Mouse (Mus musculus): ENCODE data around the gene Fam107a.

The Fam107a gene

DNA sequence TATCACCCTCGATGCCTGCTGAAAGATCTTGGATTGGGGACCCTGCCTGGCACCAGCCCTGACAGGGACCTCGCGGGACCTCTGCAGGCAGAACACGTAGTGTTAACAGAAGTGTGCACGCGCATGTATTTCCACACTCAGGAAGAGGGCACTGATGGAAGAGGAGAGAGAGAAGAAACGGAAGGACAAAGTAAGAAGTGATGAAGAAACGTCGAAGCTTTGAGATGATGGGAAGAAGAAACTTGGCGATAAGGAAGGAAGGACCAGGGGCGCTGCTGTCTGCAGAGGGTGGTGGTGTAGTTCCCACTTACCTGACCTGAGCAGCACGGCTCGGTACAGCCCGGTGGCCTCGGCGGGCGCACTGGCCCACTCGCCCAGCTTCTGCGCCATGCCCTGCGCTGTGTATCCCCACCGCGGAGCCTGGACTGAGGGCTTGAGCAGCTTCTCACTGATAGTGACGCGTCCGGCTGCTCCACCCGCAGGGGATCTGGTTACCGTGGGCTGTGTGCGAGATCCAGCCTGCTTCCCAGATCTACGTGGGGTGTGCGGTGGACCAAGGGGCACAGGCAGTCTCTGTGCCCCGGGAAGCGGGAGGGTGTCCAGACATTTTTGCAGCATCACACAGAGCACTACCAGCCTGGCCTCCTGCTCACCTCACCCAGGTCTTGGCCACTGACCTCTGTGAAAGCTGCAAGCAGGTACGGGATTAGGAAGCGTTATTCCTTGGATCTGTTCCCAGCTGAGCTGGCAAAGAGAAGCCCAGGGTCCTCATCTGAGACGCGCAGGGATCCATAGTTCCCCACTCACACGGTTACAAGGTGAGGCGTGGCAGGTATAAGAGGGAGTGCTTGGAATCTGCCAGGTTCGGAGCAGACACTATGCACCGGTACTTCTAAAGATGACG lies at the start of gene Fam107a:
Fam107a (minus strand) TSS at position 830 of the 904 bp plus-strand sequence.
- peak; percentile 20 to 32 for DNase-seq

DNA sequence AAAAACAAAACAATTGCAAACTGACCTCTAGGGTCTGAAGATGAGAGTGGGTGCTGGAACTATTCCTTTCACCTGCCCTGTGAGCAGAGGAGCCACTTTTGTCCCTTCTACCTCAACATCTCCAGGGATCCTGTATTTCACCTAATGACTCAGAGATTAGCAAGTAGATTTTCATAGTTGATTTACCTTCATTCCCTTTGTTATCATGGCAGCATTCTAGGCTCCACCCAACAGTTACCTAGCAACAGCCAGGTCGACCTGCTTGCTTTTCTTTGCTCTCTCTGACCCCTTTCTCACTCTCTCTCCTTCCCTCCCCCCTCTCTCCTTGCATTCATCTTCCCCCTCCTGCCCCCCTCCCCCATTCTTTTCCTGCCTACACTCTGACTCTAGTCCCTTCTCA lies 49.3 kb upstream of the Fam107a start:
- no peak for DNase-seq

DNA sequence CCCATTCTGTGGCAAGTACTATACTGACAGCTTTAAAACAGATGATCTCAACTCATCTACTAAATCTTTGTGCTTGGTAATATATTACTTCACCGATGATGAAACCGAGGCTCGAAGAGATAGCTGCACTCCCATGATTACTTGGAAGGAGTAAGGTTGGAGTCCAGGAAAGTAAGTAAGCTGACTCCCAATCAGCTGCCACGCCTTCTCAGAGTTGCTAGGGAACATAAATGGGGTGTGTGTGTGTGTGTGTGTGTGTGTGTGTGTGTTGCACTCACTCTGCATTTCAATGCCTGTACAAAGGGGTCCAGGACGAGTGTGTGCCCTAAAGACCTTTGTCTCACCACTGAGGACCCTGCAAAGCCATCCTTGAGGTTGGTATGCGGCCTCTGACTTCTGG lies 48.0 kb upstream of the Fam107a start:
- DNase-seq: no peak

DNA sequence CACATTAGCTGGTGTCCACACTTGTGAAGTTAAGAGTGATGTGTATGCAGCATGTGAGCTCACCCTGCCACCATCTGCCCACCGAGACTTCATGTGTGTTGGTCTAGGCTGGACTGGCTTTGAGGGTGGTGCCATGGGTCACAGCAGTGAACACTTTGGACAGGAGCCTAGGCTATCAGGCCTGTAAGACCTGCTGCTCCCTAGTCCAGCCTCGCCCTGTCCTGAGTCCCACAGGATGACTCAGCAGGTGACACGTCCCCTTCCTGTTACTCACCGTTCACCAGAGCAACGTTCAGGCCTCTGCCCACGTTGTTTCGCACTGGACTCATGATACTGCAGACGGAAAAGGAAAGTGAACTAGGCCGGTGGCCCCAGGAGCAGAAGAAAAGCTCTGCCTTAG lies 39.0 kb upstream of the Fam107a start:
- DNase-seq: peak in 1 of 2 experiments; percentile 14

DNA sequence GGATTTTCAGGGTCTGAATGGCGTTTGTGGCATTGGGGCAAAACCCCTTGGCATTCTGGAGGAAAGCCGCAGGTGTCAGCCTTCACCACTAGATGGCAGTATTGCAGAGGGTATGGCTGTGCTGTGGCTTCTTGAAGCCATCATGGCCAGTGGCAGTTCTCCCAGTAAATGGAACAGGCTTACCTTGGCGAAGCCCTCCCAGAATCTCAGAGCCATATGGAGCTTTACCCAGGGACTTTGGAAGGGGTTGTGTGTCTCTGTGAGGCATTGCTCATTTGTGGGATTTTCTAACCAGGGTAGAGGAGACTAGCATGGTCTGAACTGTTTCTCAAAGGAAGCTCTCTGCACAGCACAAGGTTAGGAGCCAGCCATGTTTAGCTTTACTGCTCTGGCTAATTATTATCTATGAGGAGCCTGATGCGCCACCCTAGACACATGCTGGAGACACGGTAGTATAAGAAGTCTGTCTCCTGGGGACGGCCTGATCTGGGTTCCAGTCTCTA lies 38.2 kb upstream of the Fam107a start:
- DNase-seq: peak; percentile 91 to 94

DNA sequence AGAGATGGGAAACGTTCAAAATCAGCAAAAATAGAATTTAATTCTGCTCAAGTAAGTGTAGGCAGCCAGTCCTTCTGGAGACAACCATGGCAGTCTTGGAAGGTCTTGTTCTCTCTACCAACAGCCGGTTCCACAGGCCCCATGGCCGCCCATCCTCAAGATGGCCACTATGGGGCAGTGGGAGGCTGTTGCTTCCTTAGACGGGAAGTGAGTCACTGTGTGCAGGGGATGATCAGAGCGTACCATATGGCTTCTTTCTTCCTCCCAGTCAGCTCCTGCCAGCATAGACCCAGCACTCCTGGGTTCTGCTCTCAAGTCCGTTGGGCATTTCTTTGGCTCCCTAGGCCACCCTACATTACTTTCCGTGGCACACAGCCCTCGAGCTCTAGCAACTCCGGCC lies 31.1 kb upstream of the Fam107a start:
- DNase-seq: no peak

DNA sequence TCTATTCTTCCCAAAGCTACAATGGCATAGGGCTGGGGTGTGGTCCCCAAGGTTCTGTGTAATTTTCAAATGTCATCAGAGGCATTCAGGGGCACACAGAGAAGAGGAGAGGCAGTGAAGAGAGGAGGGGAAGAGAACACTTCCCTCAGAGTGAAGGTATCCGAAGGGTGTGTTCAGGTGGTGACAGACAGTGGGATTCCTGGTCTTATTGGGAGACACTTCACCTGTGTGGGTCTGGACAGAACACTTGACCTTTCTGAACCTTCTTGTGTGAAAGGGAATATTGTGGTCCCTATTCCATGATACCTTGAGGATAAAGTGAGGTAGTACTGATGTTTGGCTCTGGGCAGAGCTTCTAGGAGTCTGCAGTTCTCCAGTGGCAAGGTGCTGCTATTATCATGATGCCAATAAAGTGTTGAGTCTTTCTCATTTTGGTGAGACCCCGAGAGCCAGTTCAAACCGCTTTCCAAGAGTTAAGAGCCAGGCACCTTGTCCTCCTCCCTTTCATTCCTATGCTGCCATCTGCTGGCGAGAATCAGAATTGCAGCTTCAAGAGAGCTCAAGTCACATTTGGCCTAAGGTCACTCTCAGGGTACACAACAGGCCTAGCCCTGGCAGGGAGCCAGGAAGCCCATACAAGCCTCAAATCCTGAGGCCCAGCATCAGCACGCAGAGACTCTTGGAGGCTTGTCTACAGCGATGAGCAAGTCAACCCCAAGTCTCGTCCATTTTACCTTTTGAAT lies 28.6 kb upstream of the Fam107a start:
- DNase-seq: peak; percentile 96 to 99

DNA sequence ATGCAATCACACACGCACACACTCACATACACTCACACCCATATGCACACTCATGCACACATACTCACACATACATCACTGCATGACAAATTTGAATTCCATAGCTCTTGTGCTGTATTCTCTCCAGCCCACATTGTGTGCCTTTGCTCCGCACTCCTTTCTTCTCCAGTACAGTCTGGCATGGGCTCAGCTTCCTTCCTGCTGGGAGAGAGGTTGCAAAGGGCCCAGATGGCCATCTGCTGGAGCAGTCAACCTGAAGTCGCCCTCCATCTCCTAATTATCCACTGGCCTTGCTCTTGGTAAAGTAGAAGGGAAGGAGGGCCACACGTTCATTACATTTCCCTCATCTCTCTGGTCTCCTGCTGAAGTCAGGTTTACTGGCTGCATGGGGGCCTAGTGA lies 27.7 kb upstream of the Fam107a start:
- peak; percentile 80 to 84 for DNase-seq

DNA sequence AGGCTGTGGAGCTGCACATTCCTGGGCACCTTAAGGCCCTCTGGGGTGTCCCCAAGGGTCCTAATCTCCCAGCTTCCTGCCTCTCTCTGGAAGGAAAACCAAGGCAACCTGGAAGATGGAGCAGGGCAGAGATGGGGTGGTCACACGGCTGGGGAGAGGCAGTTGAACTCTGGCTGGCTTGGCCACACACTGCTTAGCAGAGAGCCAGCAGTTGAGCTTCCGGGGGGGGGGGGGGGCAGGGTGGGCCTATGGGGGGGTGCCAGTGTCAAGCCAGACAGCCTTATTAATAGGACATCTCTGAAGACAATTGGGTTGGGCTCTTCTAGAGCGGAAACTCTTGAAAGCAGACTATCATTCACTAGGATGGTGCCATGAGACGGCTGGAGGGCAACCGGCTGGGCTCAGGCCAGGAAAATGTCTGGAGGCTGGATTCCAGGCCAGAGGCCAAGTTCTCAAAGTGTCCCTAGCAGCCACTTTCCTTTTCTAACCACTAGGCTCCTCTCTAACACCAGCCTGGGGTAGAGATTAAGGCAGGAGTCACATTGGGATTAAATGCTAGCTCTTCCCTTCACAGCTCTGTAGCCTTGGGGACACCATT lies 24.8 kb upstream of the Fam107a start:
- DNase-seq: peak; percentile 54 to 62

DNA sequence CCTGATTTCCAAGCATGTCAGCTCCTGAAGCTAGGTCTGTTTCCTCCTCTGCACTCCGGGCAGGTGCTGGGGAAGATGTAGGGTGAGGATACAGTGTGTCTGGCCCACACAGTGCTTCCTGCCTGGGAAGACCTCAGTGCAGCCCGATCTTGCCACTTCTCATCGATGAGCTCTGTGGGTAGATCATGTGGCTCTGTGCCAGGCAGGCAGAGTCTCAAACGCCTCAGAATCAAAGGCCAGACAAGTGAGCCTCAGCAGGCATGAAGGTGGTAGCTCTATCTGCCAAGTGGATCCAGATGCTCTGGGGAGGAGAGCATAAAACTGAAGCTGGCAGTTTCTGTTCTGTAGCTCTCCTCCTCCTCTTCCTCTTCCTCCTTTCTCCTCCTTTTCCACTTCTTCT lies 22.4 kb upstream of the Fam107a start:
- DNase-seq: no peak

DNA sequence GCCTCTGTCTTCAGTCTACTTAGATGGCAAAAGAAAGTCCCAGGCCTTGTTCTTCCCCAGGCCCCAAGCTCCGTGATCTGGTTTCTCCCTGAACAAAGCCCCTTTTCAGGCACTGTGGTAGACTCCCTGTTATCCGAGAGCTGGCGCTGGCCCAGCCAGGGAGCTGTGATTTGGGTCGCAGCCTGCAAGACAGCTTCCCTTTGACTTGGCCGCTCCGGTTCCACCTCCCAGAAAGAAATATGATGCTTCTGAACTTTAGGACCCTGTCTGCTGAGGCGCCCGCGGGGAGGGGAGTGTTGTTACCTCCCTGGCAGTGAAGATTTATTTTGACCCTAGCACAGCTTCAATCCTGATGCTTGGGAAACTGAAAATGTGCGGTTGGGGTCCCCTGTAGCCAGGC lies 18.1 kb upstream of the Fam107a start:
- peak in 1 of 2 experiments; percentile 53 for DNase-seq

DNA sequence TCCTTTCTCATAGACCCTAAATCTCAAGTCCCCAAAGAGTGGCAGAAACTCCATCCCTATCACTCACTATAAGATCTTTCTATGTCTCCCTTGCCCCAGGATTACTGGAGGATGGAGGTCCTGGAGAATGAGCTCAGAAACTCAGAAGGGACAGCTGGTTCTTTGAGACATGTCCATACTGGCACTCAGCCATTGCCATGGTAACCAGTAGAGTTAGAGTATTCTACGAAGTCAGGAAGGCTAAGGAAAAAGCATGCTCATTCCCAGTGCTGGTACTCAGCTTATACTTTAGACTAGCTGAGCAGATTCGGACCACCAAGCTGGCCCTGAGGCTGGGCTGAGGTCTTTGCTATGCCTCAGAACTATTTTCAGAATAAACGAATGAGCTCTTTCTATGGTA lies 16.7 kb upstream of the Fam107a start:
- DNase-seq: peak; percentile 75 to 77

DNA sequence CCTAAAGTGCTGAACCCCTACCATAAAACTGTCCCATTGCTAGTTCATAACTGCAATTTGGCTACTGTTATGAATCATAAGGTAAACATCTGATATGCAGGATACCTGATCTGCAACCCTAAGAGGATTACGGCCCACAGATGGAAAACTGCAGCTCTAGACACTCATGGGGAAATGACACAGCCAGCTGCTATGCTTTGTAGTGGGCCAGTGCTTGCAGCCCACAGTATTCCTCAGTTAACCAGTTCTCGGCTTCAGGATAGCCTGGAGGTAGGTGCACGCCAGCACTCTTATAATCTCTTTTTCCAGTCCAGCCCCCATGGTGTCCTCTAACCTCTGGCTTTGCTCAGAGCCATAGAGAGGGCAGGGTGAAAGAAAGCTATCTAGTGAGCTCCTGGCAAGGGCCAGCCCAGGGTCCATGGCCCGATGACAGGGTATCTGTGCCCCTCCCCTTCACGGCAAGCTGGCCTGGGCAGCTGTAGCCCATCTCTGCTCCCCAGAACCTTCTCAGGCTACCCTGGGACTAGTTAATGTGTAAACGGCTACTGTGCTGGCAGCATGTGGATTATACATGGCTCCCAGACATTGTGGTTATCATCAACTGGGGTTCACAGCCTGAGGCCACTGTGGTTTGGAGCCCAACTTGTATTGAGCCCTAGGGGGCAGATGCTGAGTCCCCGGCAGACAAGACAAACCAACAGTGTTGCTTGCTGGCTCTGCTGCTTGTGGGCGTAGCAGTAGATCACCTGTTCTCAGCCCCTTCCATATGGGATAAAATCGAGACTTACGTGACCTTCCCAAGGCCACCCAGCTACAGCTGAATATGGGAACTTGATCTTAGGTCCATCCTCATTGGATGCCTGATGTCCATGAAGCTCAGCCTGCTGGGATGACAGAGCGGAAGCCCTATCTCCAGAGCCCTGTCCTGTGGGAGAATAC lies 14.8 kb upstream of the Fam107a start:
- DNase-seq: no peak

DNA sequence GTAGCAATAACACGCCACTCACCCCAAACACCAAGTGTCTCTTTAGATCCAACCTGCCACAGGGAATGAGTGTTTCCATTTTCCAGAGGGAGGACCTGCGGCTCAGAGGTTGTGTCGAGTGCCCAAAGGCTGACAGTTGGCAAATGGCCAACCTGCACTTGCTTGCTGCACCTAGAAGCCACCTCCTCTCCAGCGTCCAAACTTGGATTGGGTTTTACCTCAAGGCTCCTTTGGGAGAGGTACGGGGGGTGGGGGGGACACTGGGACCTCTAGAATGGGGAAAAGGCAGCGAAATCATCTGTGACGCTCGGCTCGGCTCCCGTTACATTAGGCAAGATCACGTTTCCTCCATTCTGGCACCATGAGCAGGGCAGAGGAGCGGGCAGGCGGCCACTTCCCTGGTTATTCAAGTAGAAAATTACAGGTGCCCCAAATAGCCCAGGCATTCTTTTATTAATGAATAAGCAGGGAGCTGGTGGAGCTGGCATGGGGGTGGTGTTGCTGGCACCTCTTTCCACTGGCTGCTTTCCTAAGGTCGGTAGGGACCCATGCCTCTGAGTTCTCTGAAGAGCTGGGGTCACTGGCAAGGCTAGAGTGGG lies 13.6 kb upstream of the Fam107a start:
- peak; percentile 89 for DNase-seq

DNA sequence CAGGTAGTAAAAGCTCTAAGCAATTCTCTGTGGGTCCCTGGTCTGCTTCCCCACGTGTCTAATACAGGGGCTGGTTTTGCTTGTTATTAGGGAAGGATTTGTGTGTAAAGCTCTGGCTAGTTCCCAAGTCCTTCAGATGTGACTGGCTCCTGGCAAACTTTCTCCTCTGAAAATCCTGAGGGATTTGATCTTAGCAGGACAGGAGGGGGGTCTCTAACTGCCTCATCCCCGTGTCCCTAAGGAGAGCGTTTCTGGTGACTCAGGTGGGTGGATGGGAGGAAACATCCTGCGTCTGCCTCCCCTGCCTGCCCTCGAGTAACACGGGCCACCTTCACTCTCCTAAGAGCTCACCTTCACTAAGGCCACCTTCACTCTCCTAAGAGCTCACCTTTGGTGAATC lies 12.6 kb upstream of the Fam107a start:
- no peak for DNase-seq

DNA sequence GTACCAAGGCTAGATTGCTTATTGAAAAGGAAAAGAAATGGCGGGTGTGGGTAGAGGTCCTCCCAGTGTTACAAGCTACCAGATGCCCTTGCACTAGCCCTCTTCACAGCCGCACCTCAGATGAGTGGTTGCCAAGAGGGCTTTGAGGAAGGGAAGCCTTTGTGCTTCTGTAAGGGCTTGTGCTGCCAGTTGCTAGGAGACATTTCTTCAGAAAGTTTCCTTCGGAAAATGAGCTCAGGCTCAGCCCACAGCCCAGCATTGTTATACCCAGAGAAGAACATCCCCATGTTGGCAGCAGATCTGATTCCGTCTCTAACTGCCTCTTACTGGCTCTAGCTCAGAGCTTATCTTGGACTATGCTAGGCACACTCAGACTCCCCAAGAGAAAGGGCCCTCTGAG lies 11.7 kb upstream of the Fam107a start:
- DNase-seq: peak in 1 of 2 experiments; percentile 12

DNA sequence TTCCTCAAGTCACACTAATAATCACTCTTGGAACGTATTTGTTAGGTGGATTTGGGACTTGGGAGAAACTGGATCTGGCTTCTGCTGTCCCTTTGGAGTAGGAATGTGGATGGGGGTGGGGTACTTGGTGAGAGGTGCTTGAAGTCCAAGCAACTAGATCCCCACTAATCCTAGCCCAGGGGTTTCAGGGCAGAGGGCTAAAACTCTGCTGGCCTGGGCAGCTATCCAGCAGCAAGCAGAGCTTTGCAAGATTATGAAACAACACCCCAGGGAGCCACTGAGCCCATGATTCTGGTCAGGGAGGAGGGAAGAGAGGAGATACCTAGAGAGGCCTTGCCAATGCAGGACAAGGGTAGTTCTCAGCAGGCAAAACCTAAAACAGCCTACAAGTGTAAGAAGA lies 9.5 kb upstream of the Fam107a start:
- peak in 1 of 2 experiments; percentile 22 for DNase-seq

DNA sequence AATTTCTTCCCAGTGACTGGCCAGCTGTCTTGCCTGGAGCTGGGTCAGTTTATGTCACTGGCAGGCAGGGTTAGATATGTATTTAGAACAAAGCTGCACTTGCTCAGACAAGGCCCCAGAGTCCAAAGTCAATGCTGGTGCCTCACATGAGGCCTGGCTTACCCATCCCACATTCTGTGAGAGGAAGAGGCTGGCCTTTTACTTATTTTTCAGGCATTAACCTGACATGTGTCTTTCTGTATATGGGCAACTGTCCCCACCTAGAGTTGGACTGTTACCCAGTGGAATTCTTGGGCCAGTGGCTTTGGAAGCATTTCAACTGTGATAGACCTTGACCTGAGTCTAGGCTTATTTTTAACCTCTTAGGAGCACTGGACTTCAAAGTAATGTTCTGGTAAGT lies 9.1 kb upstream of the Fam107a start:
- no peak for DNase-seq

DNA sequence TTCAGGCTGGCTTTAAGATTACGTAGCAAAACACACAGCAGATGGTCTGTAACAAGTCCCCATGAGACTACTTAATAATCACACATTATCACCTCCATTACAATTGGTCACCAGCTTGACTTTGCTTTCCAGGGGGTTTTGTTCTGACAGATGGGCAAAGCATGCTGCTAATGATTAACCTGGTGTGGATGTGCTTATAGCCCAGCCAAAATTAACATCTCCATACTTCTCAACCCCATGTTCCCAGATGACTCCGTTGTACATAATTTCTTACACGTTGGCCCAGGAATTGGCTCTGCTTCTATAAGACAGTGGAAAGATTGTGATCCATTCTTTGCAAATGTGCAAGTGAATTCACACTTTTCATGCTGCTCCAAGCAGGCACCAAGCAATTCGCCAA lies 7.9 kb upstream of the Fam107a start:
- no peak for DNase-seq

DNA sequence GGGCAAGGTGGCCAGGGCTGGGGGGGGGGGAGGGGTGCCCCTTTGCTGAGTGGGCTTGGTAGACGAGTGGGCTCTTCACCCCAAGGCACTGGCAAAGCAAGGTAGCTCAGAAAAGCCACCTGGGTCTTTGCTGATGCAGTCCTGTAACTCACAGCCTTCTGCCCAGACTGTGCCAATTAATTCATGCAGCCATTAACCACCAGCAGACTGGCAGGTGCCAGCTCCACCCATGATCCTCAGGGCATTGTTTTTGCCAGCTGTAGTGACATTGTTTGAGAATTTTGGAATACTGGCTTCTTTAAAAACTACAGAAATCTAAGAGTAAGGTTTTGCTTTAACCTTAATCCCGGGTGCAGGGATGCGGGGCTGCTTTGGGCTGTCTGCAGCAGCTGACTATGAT lies 2.7 kb upstream of the Fam107a start:
- DNase-seq: peak in 1 of 2 experiments; percentile 19

DNA sequence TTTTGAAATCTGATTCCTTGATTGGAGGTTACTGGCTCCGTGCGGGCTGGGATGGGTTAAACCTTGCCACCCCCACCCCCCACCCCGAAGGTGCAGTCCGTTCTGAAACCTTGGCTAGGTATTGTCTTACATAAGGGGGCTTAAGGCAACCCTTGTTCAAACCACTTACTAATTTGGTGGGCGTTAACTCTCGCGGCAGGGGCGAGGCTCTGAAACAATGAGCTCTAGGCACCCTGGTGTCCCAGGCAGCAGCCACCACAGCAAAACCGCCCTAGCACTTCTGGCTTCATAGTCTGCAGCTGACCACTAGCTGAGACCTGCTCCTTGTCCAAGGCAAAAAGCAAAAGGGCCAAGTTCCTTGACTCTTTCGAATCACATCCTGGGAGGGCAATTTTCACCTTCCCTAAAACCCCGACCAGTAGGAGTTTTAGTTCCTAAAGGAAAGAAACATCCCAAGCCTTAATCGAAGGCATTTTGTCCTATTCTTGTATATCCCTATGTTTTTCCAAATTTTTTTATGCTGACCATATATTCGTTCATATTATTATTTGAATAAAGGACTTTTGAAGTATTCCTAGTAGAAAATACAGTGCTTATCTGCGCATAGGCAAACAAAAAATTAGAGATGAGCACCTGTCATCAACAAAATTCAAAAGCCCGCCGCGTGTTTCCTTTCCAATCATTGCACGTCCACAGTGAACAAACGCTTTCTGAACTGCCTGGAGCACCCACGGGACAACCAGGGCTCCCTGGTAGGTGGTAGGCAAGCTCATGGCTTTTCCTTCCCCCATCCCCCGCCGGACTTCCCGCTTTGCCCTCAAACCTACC lies 1.2 kb downstream of the Fam107a start:
- DNase-seq: peak in 1 of 2 experiments; percentile 29
